15 mouse cellular contexts compared by ENCODE assay signal in the genomic region with DNA sequence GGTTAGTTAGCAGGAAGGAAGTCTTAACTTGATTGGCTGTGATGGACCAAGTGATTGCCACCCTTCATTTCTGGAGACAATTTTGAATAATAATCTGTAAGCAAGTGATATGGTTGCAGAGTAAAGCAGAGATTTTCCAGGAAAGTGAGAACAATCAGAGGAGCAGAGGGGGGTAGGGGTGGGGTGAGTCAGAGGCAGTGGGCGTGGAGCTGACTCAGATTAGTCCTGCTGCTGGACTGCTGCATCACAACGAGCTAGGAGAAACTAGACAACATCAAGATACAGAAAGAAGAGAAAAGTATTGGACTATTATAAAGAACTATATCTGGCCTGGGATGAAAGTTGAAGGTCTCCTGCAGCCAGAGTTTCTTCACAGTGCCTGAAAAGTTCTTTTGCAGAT. TPM values are rescaled to one million over a fixed set of nuclear protein-coding genes. Genes with fewer than 3 reads are reported as not detected.
DNase-seq lines count a peak whose midpoint lies in the region; ATAC-seq lines count a peak whose summit lies in the region.
"Had no signal": no experiment of that assay in that cellular context is flagged by ENCODE, and none has a peak within 500 bp of the region (broad histone marks: within the 10 kb centered on the region; RNA-seq: fewer than 3 reads in every experiment).

No protein-coding gene starts in this region.

- no peak for ATAC-seq in granulocyte monocyte progenitor cell, adult 5-6 weeks (replicated peaks; ENCODE audit: poor library complexity, severe bottlenecking)
- ATAC-seq: forebrain, embryonic 16.5 days; lung, postnatal 0 days had no signal

- intact Hi-C loops in left cerebral cortex, postnatal 10 days (cut with DNase I) = no loop called here
- intact Hi-C loops in left cerebral cortex, postnatal 36 days (cut with DNase I) = no loop called here

- peak; percentile 44 for DNase-seq in left cerebral cortex, adult 11 months (ENCODE audit: low spot score)
- no peak for DNase-seq in left cerebral cortex, postnatal 10 days (ENCODE audit: extremely low spot score in 1 of 2, low spot score in 2 of 2)
- DNase-seq in Muller cell, postnatal 12 days (ENCODE audit: inconsistent ontology term) = peak; percentile 81
- DNase-seq in adrenal gland, postnatal 10 days = peak; percentile 10
- peak; percentile 44 to 46 for DNase-seq in left cerebral cortex, postnatal 36 days (ENCODE audit: low spot score in 2 of 2)
- no peak for DNase-seq in urinary bladder, postnatal 36 days (ENCODE audit: low spot score in 2 of 2)
- DNase-seq in gastrocnemius, postnatal 25 days = no peak
- DNase-seq: cerebellum, adult 8-10 months; kidney, adult 8-10 months; thymus, postnatal 25 days had no signal

RNA-seq across cellular contexts. Expression of gene Gm49353, which starts 20.8 kb away (rescaled TPM):
- 10 to 100 TPM; 27.1 to 29.6 TPM for total RNA-seq in left cerebral cortex, postnatal 10 days (2021)
- 1 to 10 TPM in 1 of 2 experiments, not detected in 1; 2.1 TPM for total RNA-seq in adrenal gland, postnatal 10 days (2021)
- total RNA-seq in left cerebral cortex, postnatal 36 days (2021) = 10 to 100 TPM; 20.7 to 26.6 TPM
- total RNA-seq in granulocyte monocyte progenitor cell, adult 5-6 weeks (2014; fragmentation: Nextera tagmentation) = not detected in 2 replicates
- total RNA-seq in granulocyte monocyte progenitor cell, adult 5-6 weeks (2017) = not detected in 2 replicates
- total RNA-seq in gastrocnemius, postnatal 25 days (2021) = under 1 TPM in 1 of 2 experiments, not detected in 1; 0.75 TPM
- total RNA-seq: CH12.LX; monocyte, adult 5-6 weeks had no signal

RNA-seq across cellular contexts. Expression of gene 9330159F19Rik, which starts 33.4 kb away (rescaled TPM):
- 10 to 100 TPM; 80.6 to 84.5 TPM for total RNA-seq in left cerebral cortex, postnatal 10 days (2021)
- total RNA-seq in adrenal gland, postnatal 10 days (2021) = 1 to 10 TPM; 3.0 to 3.2 TPM
- 10 to 100 TPM; 63.0 to 84.3 TPM for total RNA-seq in left cerebral cortex, postnatal 36 days (2021)
- total RNA-seq in granulocyte monocyte progenitor cell, adult 5-6 weeks (2014; fragmentation: Nextera tagmentation) = not detected in 2 replicates
- not detected in 2 replicates for total RNA-seq in granulocyte monocyte progenitor cell, adult 5-6 weeks (2017)
- total RNA-seq in gastrocnemius, postnatal 25 days (2021) = 10 to 100 TPM; 35.6 to 39.9 TPM
- total RNA-seq: monocyte, adult 5-6 weeks had no signal

RNA-seq across cellular contexts. Expression of gene Soga3, which starts 34.4 kb away (rescaled TPM):
- 100 to 1,000 TPM; 154 to 179 TPM for total RNA-seq in left cerebral cortex, postnatal 10 days (2021)
- 10 to 100 TPM in 1 of 2 experiments, 1 to 10 TPM in 1; 6.4 to 10.4 TPM for total RNA-seq in adrenal gland, postnatal 10 days (2021)
- total RNA-seq in left cerebral cortex, postnatal 36 days (2021) = 100 to 1,000 TPM; 144 to 171 TPM
- not detected in 2 replicates for total RNA-seq in granulocyte monocyte progenitor cell, adult 5-6 weeks (2014; fragmentation: Nextera tagmentation)
- not detected in 2 replicates for total RNA-seq in granulocyte monocyte progenitor cell, adult 5-6 weeks (2017)
- under 1 TPM in 1 of 2 experiments, not detected in 1; 0.29 TPM for total RNA-seq in gastrocnemius, postnatal 25 days (2021)
- total RNA-seq: CH12.LX; monocyte, adult 5-6 weeks had no signal

Comparison
In these comparisons a context has a peak if more than half of its experiments do, and no peak if none do; other contexts are left out.
1. DNase-seq: peak in left cerebral cortex, adult 11 months (single experiment), Muller cell, postnatal 12 days (single experiment), adrenal gland, postnatal 10 days (single experiment) and left cerebral cortex, postnatal 36 days (2 of 2); none in left cerebral cortex, postnatal 10 days (0 of 2), urinary bladder, postnatal 36 days (0 of 2) and gastrocnemius, postnatal 25 days (single experiment).
2. RNA of gene Gm49353, which starts 20.8 kb away (total RNA-seq): 27.1 to 29.6 TPM in left cerebral cortex, postnatal 10 days and 20.7 to 26.6 TPM in left cerebral cortex, postnatal 36 days; 2.1 TPM in adrenal gland, postnatal 10 days, 0.75 TPM in gastrocnemius, postnatal 25 days and not detected in granulocyte monocyte progenitor cell, adult 5-6 weeks; every median in the first group is over 4 times any median in the second.
3. RNA of gene 9330159F19Rik, which starts 33.4 kb away (total RNA-seq): 80.6 to 84.5 TPM in left cerebral cortex, postnatal 10 days, 63.0 to 84.3 TPM in left cerebral cortex, postnatal 36 days and 35.6 to 39.9 TPM in gastrocnemius, postnatal 25 days; 3.0 to 3.2 TPM in adrenal gland, postnatal 10 days and not detected in granulocyte monocyte progenitor cell, adult 5-6 weeks; every median in the first group is over 4 times any median in the second.
4. RNA of gene Soga3, which starts 34.4 kb away (total RNA-seq): 154 to 179 TPM in left cerebral cortex, postnatal 10 days and 144 to 171 TPM in left cerebral cortex, postnatal 36 days; 6.4 to 10.4 TPM in adrenal gland, postnatal 10 days, 0.29 TPM in gastrocnemius, postnatal 25 days and not detected in granulocyte monocyte progenitor cell, adult 5-6 weeks; every median in the first group is over 10 times any median in the second.